Mouse (Mus musculus): Measurements from ENCODE around the gene Cap2.

- TF ChIP-seq CTCF (IDR thresholded peaks at IDR 0.05; ENCODE audit: extremely low read depth, insufficient read length, insufficient replicate concordance, low read depth, low read length): no peak
- no peak for TF ChIP-seq POLR2A (IDR thresholded peaks at IDR 0.05; ENCODE audit: low read depth, low read length)
Observed at GRCm38 (mm10) chr13:46544608-46545007, 43.0 kb downstream of the Cap2 start.

Measured in small intestine, adult 2 months (tissue).